Mouse (Mus musculus) layer of hippocampus, adult 2 months (tissue): Measurements from ENCODE around the gene 6430548M08Rik. TPM values are rescaled to one million over a fixed set of nuclear protein-coding genes. Genes with fewer than 3 reads are reported as not detected.
A peak's percentile ranks its signal among the peaks of the same experiment; 100 is the strongest.

Source experiments
- DNase-seq, 2 experiments: peaks; one replicate each; pipeline ENCODE4 v3.0.0; 2022; ENCODE audit warnings: low spot score in 2 of 2
- H3K27ac ChIP-seq: fragments of 200-600 bp; 2 replicates; pipeline ENCODE4 v1.8.1; 2022
- H3K4me3 ChIP-seq: fragments of 200-600 bp; 2 replicates; pipeline ENCODE4 v1.8.1; 2022; ENCODE audit warnings: mild to moderate bottlenecking
- CTCF ChIP-seq: fragments of 200-600 bp; conservative IDR thresholded peaks from 2 replicates; pipeline ENCODE4 v1.8.1; 2022; ENCODE audit warnings: antibody characterized with exemption, mild to moderate bottlenecking, moderate library complexity
- total RNA-seq, 2 experiments: library from RNA; stranded (reverse); gene quantifications; 2 replicates each; pipeline ENCODE4 v1.2.3; 2021

6430548M08Rik gene
- total RNA-seq, 2 experiments from 2014 or later, result 170 to 183 TPM

DNA sequence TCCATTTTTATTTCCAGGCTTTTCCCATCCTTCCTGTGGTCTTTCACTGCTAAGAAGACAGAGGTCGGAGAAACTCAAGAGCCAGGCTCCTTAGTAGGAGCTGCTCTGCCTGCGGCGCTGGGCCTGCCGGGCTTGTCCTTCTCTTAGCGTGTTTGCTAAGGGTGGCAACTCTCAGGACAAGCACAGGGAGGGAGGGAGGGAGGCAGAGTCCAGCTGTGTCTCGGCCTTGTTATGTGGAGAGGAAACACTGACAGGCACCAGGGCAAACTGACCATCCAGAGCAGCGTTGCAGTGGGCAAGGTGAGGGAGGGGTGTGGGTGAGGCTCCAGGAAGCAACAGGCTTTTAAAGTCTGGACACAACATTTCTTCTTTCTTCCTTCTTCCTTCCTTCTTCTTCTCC, 24.4 kb upstream of the 6430548M08Rik start:
- H3K4me3 ChIP-seq, result no peak overlapping the region
- DNase-seq, result no peak
- no peak for TF ChIP-seq CTCF
- H3K27ac ChIP-seq, result no peak overlapping the region

DNA sequence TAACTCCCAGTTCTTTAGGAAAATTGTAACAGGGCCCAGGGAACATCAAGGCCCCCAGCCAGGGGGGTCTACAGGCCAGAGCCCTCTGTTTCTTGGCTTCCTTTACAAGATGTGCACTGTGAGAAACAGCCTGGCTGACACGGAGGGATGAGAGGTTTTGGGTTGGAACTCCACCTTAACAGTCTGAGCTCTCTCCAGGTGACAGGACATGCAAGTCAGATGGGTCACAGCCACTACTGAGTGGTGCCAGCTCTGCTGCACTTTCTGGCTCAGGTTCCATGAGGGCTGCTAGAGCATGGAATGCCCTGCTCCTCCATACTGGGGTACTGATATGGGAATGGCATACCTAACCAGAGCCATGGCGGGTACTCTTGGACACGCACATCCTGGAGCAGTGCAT, 22.9 kb upstream of the 6430548M08Rik start:
- no peak overlapping the region for H3K4me3 ChIP-seq
- H3K27ac ChIP-seq, result no peak overlapping the region
- TF ChIP-seq CTCF, result no peak
- DNase-seq, result no peak

GRCm38 (mm10) chr8:120093103-120093502, 20.8 kb upstream of the 6430548M08Rik start:
- TF ChIP-seq CTCF, result no peak
- no peak overlapping the region for H3K4me3 ChIP-seq
- no peak overlapping the region for H3K27ac ChIP-seq
- DNase-seq, result no peak

- no peak for TF ChIP-seq CTCF
- DNase-seq, result no peak
- no peak overlapping the region for H3K4me3 ChIP-seq
- H3K27ac ChIP-seq, result no peak overlapping the region
These were observed 19.2 kb upstream of the 6430548M08Rik start for GRCm38 (mm10) chr8:120094801-120095200.

DNA sequence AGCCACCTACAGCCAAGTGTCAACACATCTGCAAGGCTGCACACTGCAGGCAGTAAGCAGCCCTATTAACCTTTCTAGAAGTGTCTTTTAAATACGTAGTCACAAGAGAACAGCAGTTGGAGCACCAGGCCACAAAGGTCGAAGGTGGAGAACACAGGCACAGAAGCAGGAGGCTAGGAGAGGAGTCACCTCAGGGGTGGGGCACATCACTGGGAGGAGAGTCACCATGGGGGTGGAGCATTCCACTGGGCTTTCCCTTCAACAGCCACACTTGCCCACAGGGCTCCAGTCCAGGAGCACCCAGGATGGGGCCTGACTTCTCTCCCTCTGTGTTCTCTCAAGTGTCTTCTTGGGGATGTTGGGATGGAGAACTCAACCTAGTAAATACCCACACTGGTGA, 17.5 kb upstream of the 6430548M08Rik start:
- H3K27ac ChIP-seq, result no peak overlapping the region
- DNase-seq, result no peak
- H3K4me3 ChIP-seq, result no peak overlapping the region
- no peak for TF ChIP-seq CTCF

DNA sequence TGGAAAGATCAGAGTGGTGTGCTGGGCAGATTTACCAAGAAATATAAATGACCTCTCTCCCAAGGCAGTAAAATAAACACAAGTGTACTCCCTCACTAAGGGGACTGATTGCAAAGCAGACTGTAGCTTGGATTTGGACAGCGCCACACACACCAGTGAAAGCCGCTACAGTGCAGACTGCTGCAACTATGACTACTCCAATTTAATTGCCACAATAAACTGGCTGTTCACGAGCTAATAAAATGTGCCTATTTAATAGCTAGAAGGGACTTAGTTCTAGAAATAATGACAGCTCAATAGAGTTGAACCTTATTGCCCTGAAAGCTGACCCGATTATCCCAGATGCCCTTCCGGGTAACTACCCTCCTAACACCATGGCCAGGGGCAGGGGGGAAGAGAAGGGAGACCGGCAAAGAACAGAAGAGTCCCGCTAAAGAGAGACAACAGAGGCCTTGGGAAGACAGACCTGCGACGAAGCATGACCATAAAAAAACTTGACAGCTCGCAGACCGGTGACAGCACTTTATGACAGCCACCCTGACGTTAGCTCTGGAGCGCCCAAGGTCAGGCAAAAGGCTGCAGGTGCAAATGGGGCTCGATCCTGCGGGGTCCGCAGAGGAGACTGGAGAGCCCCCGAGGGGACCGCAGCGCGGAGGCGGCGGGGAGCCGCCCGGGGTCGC, 13.4 kb upstream of the 6430548M08Rik start:
- TF ChIP-seq CTCF, result no peak
- H3K27ac ChIP-seq, result peak overlapping the region; percentile 97

GRCm38 (mm10) chr8:120101068-120101972, 12.6 kb upstream of the 6430548M08Rik start, which contains the start of gene Zdhhc7:
Gene Zdhhc7, minus strand, starts transcription at chr8:120101482.
- Histone ChIP-seq H3K4me3 (peak within 1 kb of the TSS; percentile 73), H3K27ac (peak within 1 kb of the TSS; percentile 97)
- TF ChIP-seq CTCF, result peak; percentile 22; the same call in 1 of the 2 replicates
- DNase-seq, result peak; percentile 80 to 82

More for the DNA sequence above, 13.4 kb upstream of the 6430548M08Rik start:
- H3K4me3 ChIP-seq, result peak overlapping the region; percentile 73
- DNase-seq, result no peak

- peak overlapping the region; percentile 9; the same call in 1 of the 2 replicates for H3K27ac ChIP-seq
- TF ChIP-seq CTCF, result no peak
- no peak for DNase-seq
- no peak overlapping the region for H3K4me3 ChIP-seq
These were observed 10.0 kb upstream of the 6430548M08Rik start for GRCm38 (mm10) chr8:120103916-120104315.

- H3K4me3 ChIP-seq, result no peak overlapping the region
- TF ChIP-seq CTCF, result no peak
These were observed 9.2 kb upstream of the 6430548M08Rik start for GRCm38 (mm10) chr8:120104721-120105272.

DNA sequence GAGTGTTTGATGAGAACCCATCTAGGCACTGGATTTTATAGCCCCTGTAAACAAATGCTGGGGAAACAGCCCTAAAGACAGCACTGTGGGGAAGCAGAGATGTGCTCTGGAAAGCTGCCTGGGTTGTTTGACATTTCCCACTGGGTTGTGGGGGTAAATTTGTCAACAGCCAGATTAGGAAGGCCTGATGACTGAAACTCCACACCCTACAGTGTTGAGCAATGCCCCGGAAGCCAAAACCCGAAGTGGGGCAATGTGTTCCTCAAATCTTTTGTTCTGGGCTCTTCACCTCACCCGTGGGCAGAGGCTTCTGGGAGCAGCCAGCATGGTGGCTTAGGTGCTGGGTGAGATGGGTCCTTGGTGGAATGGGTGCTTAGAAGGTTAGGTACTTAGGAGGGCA, 4.8 kb upstream of the 6430548M08Rik start:
- Histone ChIP-seq H3K4me3 (no peak overlapping the region), H3K27ac (0 out of 2 replicates have a peak overlapping the region, but pooled peaks have one; percentile 18)
- no peak for DNase-seq
- TF ChIP-seq CTCF, result no peak

More at GRCm38 (mm10) chr8:120104721-120105272, 9.2 kb upstream of the 6430548M08Rik start:
- DNase-seq, result no peak
- H3K27ac ChIP-seq, result peak overlapping the region; percentile 9; the same call in 1 of the 2 replicates

- TF ChIP-seq CTCF, result no peak
- Histone ChIP-seq H3K27ac (no peak overlapping the region), H3K4me3 (no peak overlapping the region)
- DNase-seq, result no peak
These were observed 3.0 kb upstream of the 6430548M08Rik start for GRCm38 (mm10) chr8:120110966-120111365.

- H3K27ac ChIP-seq, result no peak overlapping the region
- TF ChIP-seq CTCF, result no peak
- no peak for DNase-seq
- no peak overlapping the region for H3K4me3 ChIP-seq
These were observed 2.6 kb upstream of the 6430548M08Rik start for GRCm38 (mm10) chr8:120111382-120111781.

DNA sequence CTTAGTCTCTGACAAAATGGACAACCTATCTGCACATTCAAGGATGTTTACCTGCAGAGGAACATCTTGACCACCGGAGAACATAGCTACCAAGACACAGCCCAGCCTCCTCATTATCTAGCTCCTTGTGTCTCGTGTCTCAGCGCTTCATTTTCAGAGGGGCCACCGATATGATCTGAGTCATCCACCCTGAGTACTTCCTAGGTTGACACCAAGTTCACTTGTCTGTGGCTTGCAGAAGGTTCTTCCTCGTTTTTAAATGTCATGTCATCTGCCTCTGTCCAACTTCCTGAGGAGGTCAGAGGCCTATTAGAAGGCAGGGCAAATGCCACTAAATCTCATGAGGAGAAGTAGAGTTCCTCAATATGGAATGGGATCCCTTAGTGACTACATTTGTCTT, 1.4 kb upstream of the 6430548M08Rik start:
- Histone ChIP-seq H3K4me3 (no peak overlapping the region), H3K27ac (peak overlapping the region; percentile 97; the same call in 1 of the 2 replicates)
- no peak for DNase-seq
- TF ChIP-seq CTCF, result no peak
